Comparison of ENCODE assay signal across 36 mouse cellular contexts in genomic region chr19:29659705-29660104, GRCm38 (mm10). TPM values are rescaled to one million over a fixed set of nuclear protein-coding genes. Genes with fewer than 3 reads are reported as not detected.
DNase-seq lines count a peak whose midpoint lies in the region; ATAC-seq and TF ChIP-seq lines count a peak whose summit lies in the region.
"Had no signal": no experiment of that assay in that cellular context is flagged by ENCODE, and none has a peak within 500 bp of the region (broad histone marks: within the 10 kb centered on the region; RNA-seq: fewer than 3 reads in every experiment).

No protein-coding gene starts in this region.

- H3K79me3 ChIP-seq in C2C12 (ENCODE audit: low read depth): no peaks in the 10 kb centered on the region

- peak; percentile 85 for ATAC-seq in CD4-positive, CD25-positive, alpha-beta regulatory T cell, adult 4 months
- ATAC-seq in activated CD4-positive, CD25-positive, alpha-beta regulatory T cell, adult 4 months: peak; percentile 82
- no peak for ATAC-seq in erythroblast, adult 5-6 weeks (replicated peaks; ENCODE audit: low FRiP score, poor library complexity, severe bottlenecking)
- no peak for ATAC-seq in stomach, postnatal 0 days (ENCODE audit: low FRiP score, low TSS enrichment)
- ATAC-seq: forebrain, postnatal 0 days; intestine, embryonic 15.5 days; midbrain, embryonic 13.5 days had no signal

- H3K27me3 ChIP-seq in C2C12 (ENCODE audit: control insufficient read depth, insufficient read depth, insufficient read length): no peaks in the 10 kb centered on the region
- no peaks in the 10 kb centered on the region for H3K27me3 ChIP-seq in embryonic facial prominence, embryonic 10.5 days (replicated peaks; ENCODE audit: low read depth, poor library complexity, severe bottlenecking)
- no peaks in the 10 kb centered on the region for H3K27me3 ChIP-seq in stomach, postnatal 0 days (ENCODE audit: control insufficient read depth, insufficient read depth, low read length)
- H3K27me3 ChIP-seq: embryonic facial prominence, embryonic 13.5 days; forebrain, embryonic 12.5 days; hindbrain, embryonic 15.5 days; intestine, embryonic 15.5 days; midbrain, embryonic 13.5 days; neural tube, embryonic 15.5 days had no signal

- no peak overlapping the region for H3K4me2 ChIP-seq in stomach, postnatal 0 days (replicated peaks; ENCODE audit: low read depth)
- H3K4me2 ChIP-seq: embryonic facial prominence, embryonic 13.5 days; forebrain, embryonic 12.5 days; hindbrain, embryonic 15.5 days; intestine, embryonic 15.5 days; midbrain, embryonic 13.5 days; neural tube, embryonic 15.5 days had no signal

- no peak for TF ChIP-seq CTCF in C2C12 (IDR thresholded peaks at IDR 0.05; ENCODE audit: control insufficient read depth, insufficient read depth, insufficient read length)
- no peak for TF ChIP-seq CTCF in stomach, postnatal 0 days (IDR thresholded peaks at IDR 0.05; ENCODE audit: low read depth)

- H3K9me3 ChIP-seq in embryonic facial prominence, embryonic 10.5 days: no peaks in the 10 kb centered on the region
- no peaks in the 10 kb centered on the region for H3K9me3 ChIP-seq in stomach, postnatal 0 days (ENCODE audit: control insufficient read depth, low read length)
- H3K9me3 ChIP-seq: embryonic facial prominence, embryonic 13.5 days; forebrain, embryonic 12.5 days; G1E; hindbrain, embryonic 10.5 days; hindbrain, embryonic 15.5 days; intestine, embryonic 15.5 days; midbrain, embryonic 13.5 days; neural tube, embryonic 15.5 days had no signal

- H3K9ac ChIP-seq in stomach, postnatal 0 days (ENCODE audit: low read length): no peak overlapping the region
- H3K9ac ChIP-seq: embryonic facial prominence, embryonic 13.5 days; forebrain, embryonic 12.5 days; forebrain, postnatal 0 days; hindbrain, embryonic 15.5 days; intestine, embryonic 15.5 days; liver, embryonic 14.5 days; midbrain, embryonic 13.5 days; neural tube, embryonic 15.5 days had no signal

- no peaks in the 10 kb centered on the region for H3K36me3 ChIP-seq in C2C12 (ENCODE audit: control insufficient read depth, insufficient read depth)
- no peaks in the 10 kb centered on the region for H3K36me3 ChIP-seq in embryonic facial prominence, embryonic 10.5 days (replicated peaks)
- no peaks in the 10 kb centered on the region for H3K36me3 ChIP-seq in stomach, postnatal 0 days (ENCODE audit: control insufficient read depth, insufficient read depth, low read length)
- H3K36me3 ChIP-seq: embryonic facial prominence, embryonic 13.5 days; forebrain, embryonic 12.5 days; G1E; hindbrain, embryonic 10.5 days; hindbrain, embryonic 15.5 days; intestine, embryonic 15.5 days; midbrain, embryonic 13.5 days; neural tube, embryonic 15.5 days had no signal

- H3K4me3 ChIP-seq in C2C12 (ENCODE audit: insufficient read depth, poor library complexity, severe bottlenecking): no peak overlapping the region
- no peak overlapping the region for H3K4me3 ChIP-seq in embryonic facial prominence, embryonic 10.5 days
- H3K4me3 ChIP-seq in stomach, postnatal 0 days (ENCODE audit: low read depth, low read length): no peak overlapping the region
- H3K4me3 ChIP-seq: embryonic facial prominence, embryonic 13.5 days; forebrain, embryonic 12.5 days; hindbrain, embryonic 10.5 days; hindbrain, embryonic 15.5 days; intestine, embryonic 15.5 days; midbrain, embryonic 13.5 days; neural tube, embryonic 15.5 days had no signal

- WGBS in embryonic facial prominence, embryonic 10.5 days: 50% methylated on average over 6 of the region's 6 CpGs
- 47% methylated on average over 6 of the region's 6 CpGs for WGBS in stomach, postnatal 0 days

- H3K27ac ChIP-seq in embryonic facial prominence, embryonic 10.5 days (replicated peaks): no peak overlapping the region
- no peak overlapping the region for H3K27ac ChIP-seq in stomach, postnatal 0 days (replicated peaks)
- H3K27ac ChIP-seq: embryonic facial prominence, embryonic 13.5 days; forebrain, embryonic 12.5 days; hindbrain, embryonic 10.5 days; hindbrain, embryonic 15.5 days; intestine, embryonic 15.5 days; kidney, postnatal 0 days; liver, embryonic 14.5 days; macrophage; midbrain, embryonic 13.5 days; neural tube, embryonic 15.5 days had no signal

- H3K79me2 ChIP-seq in C2C12 (ENCODE audit: control insufficient read depth, insufficient read depth): no peaks in the 10 kb centered on the region

- H3K4me1 ChIP-seq in embryonic facial prominence, embryonic 10.5 days: peaks cover 22% of the 10 kb centered on the region
- H3K4me1 ChIP-seq in stomach, postnatal 0 days (replicated peaks; ENCODE audit: control insufficient read depth, insufficient read depth): 0 out of 2 replicates have a peak, but pooled peaks cover 2% of the 10 kb centered on the region
- H3K4me1 ChIP-seq: forebrain, embryonic 12.5 days; hindbrain, embryonic 15.5 days; intestine, embryonic 15.5 days; midbrain, embryonic 13.5 days; neural tube, embryonic 15.5 days had no signal

- no peak overlapping the region for H3ac ChIP-seq in C2C12 (ENCODE audit: control insufficient read depth, insufficient read length, low read depth)

- TF ChIP-seq EP300 in stomach, postnatal 0 days (optimal IDR thresholded peaks at IDR 0.05): no peak

- DNase-seq in naive thymus-derived CD4-positive, alpha-beta T cell, adult 2 months (ENCODE audit: low read depth): peak; percentile 28
- no peak for DNase-seq in embryonic facial prominence, embryonic 10.5 days (ENCODE audit: low spot score)
- no peak for DNase-seq in stomach, postnatal 0 days (ENCODE audit: low spot score)
- DNase-seq: adrenal gland, adult 2 months; cerebellum, adult 11 months; cerebellum, adult 9-10 months; cerebellum, postnatal 36 days; forebrain, postnatal 0 days; heart, postnatal 14 days; kidney, adult 8-10 months; kidney, postnatal 4 days; layer of hippocampus, adult 9-11 months; liver; lung, adult 2 months; lung, postnatal 10 days; right cerebral cortex, postnatal 25 days; thymus, postnatal 14 days had no signal

TF ChIP-seq in C2C12, 6 proteins besides CTCF, POLR2A, EP300 and RAD21:
- peak; percentile 60 for TF ChIP-seq MYOD1 (IDR thresholded peaks at IDR 0.05; ENCODE audit: control insufficient read depth, insufficient read length, low read depth)
- TF ChIP-seq MAX (IDR thresholded peaks at IDR 0.05): peak; percentile 51
- no peak for TF ChIP-seq FOSL1 (IDR thresholded peaks at IDR 0.05; ENCODE audit: insufficient read depth, low read length, poor library complexity, severe bottlenecking)

RNA-seq across cellular contexts. Expression of gene Ermp1, which starts 11.5 kb away (rescaled TPM):
- polyA plus RNA-seq in C2C12 (2012; fragmentation: generic; extraction: Trizol): 8.8 TPM
- 10 to 100 TPM; 11.8 to 15.7 TPM for polyA plus RNA-seq in CD4-positive, CD25-positive, alpha-beta regulatory T cell, adult 4 months (2017; shearing (Covaris generic))
- 10 to 100 TPM; 12.0 to 17.0 TPM for polyA plus RNA-seq in activated CD4-positive, CD25-positive, alpha-beta regulatory T cell, adult 4 months (2017; shearing (Covaris generic))
- 10.0 and 14.4 TPM in 2 replicates for total RNA-seq in erythroblast, adult 5-6 weeks (2015; ENCODE audit: low replicate concordance)
- 8.4 and 12.0 TPM in 2 replicates for total RNA-seq in erythroblast, adult 5-6 weeks (2017; ENCODE audit: low replicate concordance)
- 16.9 and 17.7 TPM in 2 replicates for polyA plus RNA-seq in embryonic facial prominence, embryonic 10.5 days (2016; fragmentation: Nextera tagmentation; extraction: Ambion mirVana)
- polyA plus RNA-seq in stomach, postnatal 0 days (2015; fragmentation: Nextera tagmentation; extraction: Ambion mirVana): 19.9 and 23.0 TPM in 2 replicates

RNA-seq across cellular contexts. Expression of gene Mlana, which starts 37.9 kb away (rescaled TPM):
- polyA plus RNA-seq in C2C12 (2012; fragmentation: generic; extraction: Trizol): not detected
- polyA plus RNA-seq in CD4-positive, CD25-positive, alpha-beta regulatory T cell, adult 4 months (2017; shearing (Covaris generic)): not detected
- not detected for polyA plus RNA-seq in activated CD4-positive, CD25-positive, alpha-beta regulatory T cell, adult 4 months (2017; shearing (Covaris generic))
- total RNA-seq in erythroblast, adult 5-6 weeks (2015; ENCODE audit: low replicate concordance): not detected in 2 replicates
- total RNA-seq in erythroblast, adult 5-6 weeks (2017; ENCODE audit: low replicate concordance): not detected in 2 replicates
- 0.21 and 0.50 TPM in 2 replicates for polyA plus RNA-seq in embryonic facial prominence, embryonic 10.5 days (2016; fragmentation: Nextera tagmentation; extraction: Ambion mirVana)
- not detected in 2 replicates for polyA plus RNA-seq in stomach, postnatal 0 days (2015; fragmentation: Nextera tagmentation; extraction: Ambion mirVana)
- total RNA-seq: adrenal gland, adult 2 months; forebrain, postnatal 0 days; G1E; gastrocnemius, adult 8-10 months; megakaryocyte-erythroid progenitor cell, adult 5-6 weeks had no signal
- polyA plus RNA-seq: adrenal gland, adult 2 months; forebrain, embryonic 12.5 days; forebrain, postnatal 0 days; G1E; gonadal fat pad, adult 2 months; hindbrain, embryonic 15.5 days; intestine, embryonic 15.5 days; kidney, postnatal 0 days; limb, embryonic 11.5 days; liver, embryonic 14.5 days; midbrain, embryonic 13.5 days; neural tube, embryonic 15.5 days had no signal

Comparison
In these comparisons a context has a peak if more than half of its experiments do, and no peak if none do; other contexts are left out.
1. ATAC-seq: peak in CD4-positive, CD25-positive, alpha-beta regulatory T cell, adult 4 months (single experiment) and activated CD4-positive, CD25-positive, alpha-beta regulatory T cell, adult 4 months (single experiment); none in erythroblast, adult 5-6 weeks (single experiment) and stomach, postnatal 0 days (single experiment).